8 mouse cellular contexts compared by ENCODE assay signal in the genomic region with DNA sequence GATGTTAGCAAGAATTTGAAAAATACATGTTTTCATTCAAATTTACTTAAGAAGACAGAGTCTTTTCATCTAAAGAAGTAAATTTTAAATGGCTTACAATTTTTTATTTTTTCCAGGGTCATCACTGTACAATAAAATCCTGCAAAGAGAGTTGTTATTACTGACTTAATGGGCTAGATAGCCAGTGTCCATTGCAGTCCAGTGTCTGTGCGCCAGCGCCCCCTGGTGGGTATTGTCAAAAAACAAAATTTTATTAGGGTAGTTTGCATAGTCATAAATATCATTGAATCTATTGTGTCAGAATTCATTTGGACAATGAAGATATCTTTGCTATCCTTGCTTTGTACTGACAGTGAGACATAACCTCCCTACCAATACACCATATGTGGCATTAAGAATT.
A peak's percentile ranks its signal among the peaks of the same experiment; 100 is the strongest.
DNase-seq lines count a peak whose midpoint lies in the region; ATAC-seq and TF ChIP-seq lines count a peak whose summit lies in the region.

No protein-coding gene starts in this region.

- H3K36me3 ChIP-seq in lung, postnatal 0 days (ENCODE audit: insufficient read depth, low read length) = no peaks in the 10 kb centered on the region

- WGBS in lung, postnatal 0 days = 3% methylated on average over 2 of the region's 2 CpGs

- no peak for ATAC-seq in frontal cortex, adult (ENCODE audit: low TSS enrichment)
- ATAC-seq in lung, postnatal 0 days = no peak

- no peaks in the 10 kb centered on the region for H3K9me3 ChIP-seq in lung, postnatal 0 days (ENCODE audit: low read length)

- H3K9ac ChIP-seq in lung, postnatal 0 days (replicated peaks; ENCODE audit: low read depth) = no peak overlapping the region

- TF ChIP-seq EP300 in lung, postnatal 0 days (IDR thresholded peaks at IDR 0.05) = no peak

- H3K27me3 ChIP-seq in lung, postnatal 0 days (replicated peaks; ENCODE audit: insufficient read depth, low read length) = no peaks in the 10 kb centered on the region

- H3K4me1 ChIP-seq in lung, postnatal 0 days (ENCODE audit: insufficient read depth, low read depth, low read length) = no peaks in the 10 kb centered on the region

- H3K27ac ChIP-seq in lung, postnatal 0 days (ENCODE audit: low read length) = no peak overlapping the region

- DNase-seq in frontal cortex, postnatal 36 days (ENCODE audit: low spot score in 2 of 2) = peak; percentile 8 to 28
- DNase-seq in ovary, postnatal 10 days (ENCODE audit: low spot score) = peak; percentile 7
- no peak for DNase-seq in ovary, adult 18-20 months (ENCODE audit: low spot score)
- peak; percentile 82 to 86 for DNase-seq in cerebellum, postnatal 10 days
- peak; percentile 56 to 76 for DNase-seq in heart, postnatal 14 days
- DNase-seq in lung, postnatal 0 days (ENCODE audit: low spot score) = peak; percentile 26
- peak; percentile 10 to 23 for DNase-seq in urinary bladder, postnatal 36 days (ENCODE audit: low spot score in 2 of 2)

- TF ChIP-seq CTCF in lung, postnatal 0 days (IDR thresholded peaks at IDR 0.05) = peak; percentile 55

- H3K4me3 ChIP-seq in lung, postnatal 0 days (ENCODE audit: low read depth, low read length) = no peak overlapping the region

- no peak overlapping the region for H3K4me2 ChIP-seq in lung, postnatal 0 days (replicated peaks; ENCODE audit: low read depth, low read length)

- intact Hi-C loops in heart, postnatal 14 days (cut with DNase I) = no loop called here
